Mouse (Mus musculus) cortical plate, adult 2 months (tissue): Measurements from ENCODE around the gene Rab13.

Experiments
- CTCF ChIP-seq: fragments of 200-500 bp; IDR thresholded peaks from 2 replicates; pipeline ENCODE4 v1.5.1; 2011; ENCODE audit warnings: mild to moderate bottlenecking, control low read depth, low read length; ENCODE audit not compliant: insufficient read depth; ENCODE audit errors: extremely low read depth
- POLR2A ChIP-seq: fragments of 200-500 bp; IDR thresholded peaks from 2 replicates; pipeline ENCODE4 v1.6.1; 2011; ENCODE audit warnings: mild to moderate bottlenecking, low read length, control low read depth; ENCODE audit not compliant: insufficient read depth; ENCODE audit errors: extremely low read depth

DNA sequence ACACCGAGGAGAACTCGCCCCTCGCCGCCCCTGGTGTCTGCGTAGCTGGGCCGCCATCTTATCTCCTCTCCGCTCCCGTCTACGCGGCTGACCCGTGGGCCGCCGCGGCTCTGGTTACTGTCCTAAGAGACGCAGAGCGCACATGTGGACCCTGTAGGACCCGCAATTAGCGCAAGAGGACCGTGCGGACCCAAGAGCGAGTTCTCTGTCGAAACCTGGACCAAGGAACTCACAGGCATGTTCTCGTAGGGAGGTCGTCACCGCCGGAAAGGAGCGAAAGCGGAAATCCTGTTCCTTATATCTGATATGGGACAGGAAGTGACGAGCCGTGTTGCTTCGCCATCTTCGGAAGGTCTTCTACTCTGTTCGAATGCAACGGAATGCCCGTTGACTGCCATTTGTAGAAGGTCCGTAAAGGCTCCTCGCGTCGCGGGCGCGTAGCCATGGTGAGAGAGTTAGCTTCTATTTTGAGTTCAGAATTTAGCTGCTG is at the start of gene Rab13, which contains the start of gene Rps27:
- TF ChIP-seq CTCF: no peak
- peak; percentile 100 for TF ChIP-seq POLR2A
